Mouse (Mus musculus): Measurements from ENCODE around the gene Sh2b2. TPM values are rescaled to one million over a fixed set of nuclear protein-coding genes. Genes with fewer than 3 reads are reported as not detected.

Gene Sh2b2
- polyA plus RNA-seq, 1 experiment = 2.7 TPM

DNA sequence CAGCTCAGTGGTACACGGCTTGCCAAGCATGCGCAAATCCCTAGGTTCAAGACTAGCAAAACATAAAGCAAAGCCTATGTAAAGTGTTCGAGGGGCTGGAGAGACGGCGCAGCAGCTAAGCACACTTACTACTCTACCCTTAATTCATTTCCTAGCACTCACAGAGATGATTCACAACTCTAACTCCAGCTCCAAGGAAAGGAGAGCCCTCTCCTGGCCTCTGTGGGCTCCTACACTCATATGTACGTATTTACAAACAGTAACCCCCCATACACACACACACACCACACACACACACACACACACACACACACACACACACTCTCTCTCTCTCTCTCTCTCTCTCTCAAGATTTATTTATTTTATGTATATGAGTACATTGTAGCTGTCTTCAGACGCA, 62.6 kb downstream of the Sh2b2 start:
- no peak overlapping the region for H3K27ac ChIP-seq (ENCODE audit: insufficient read depth, low read length)
- no peak overlapping the region for H3K4me3 ChIP-seq (ENCODE audit: low read depth, low read length)
- H3K9ac ChIP-seq (ENCODE audit: low read depth, poor library complexity, severe bottlenecking) = no peak overlapping the region
- TF ChIP-seq CTCF (IDR thresholded peaks at IDR 0.05; ENCODE audit: low read depth, low read length) (no peak), EP300 (IDR thresholded peaks at IDR 0.05; ENCODE audit: insufficient read depth, low read depth, low read length) (no peak), POLR2A (IDR thresholded peaks at IDR 0.05; ENCODE audit: insufficient read depth, low read length) (no peak)
- H3K36me3 ChIP-seq (ENCODE audit: control insufficient read depth, insufficient read depth, low read length, poor library complexity, severe bottlenecking) = peaks cover 23% of the 10 kb centered on the region
- peaks cover 4% of the 10 kb centered on the region for H3K4me1 ChIP-seq (ENCODE audit: control insufficient read depth, insufficient read depth, low read length)
- no peaks in the 10 kb centered on the region for H3K27me3 ChIP-seq (ENCODE audit: control insufficient read depth, insufficient read depth, low read length, poor library complexity, severe bottlenecking)
- H3K9me3 ChIP-seq (replicated peaks; ENCODE audit: control insufficient read depth, insufficient read depth, low read length, poor library complexity, severe bottlenecking) = no peaks in the 10 kb centered on the region

DNA sequence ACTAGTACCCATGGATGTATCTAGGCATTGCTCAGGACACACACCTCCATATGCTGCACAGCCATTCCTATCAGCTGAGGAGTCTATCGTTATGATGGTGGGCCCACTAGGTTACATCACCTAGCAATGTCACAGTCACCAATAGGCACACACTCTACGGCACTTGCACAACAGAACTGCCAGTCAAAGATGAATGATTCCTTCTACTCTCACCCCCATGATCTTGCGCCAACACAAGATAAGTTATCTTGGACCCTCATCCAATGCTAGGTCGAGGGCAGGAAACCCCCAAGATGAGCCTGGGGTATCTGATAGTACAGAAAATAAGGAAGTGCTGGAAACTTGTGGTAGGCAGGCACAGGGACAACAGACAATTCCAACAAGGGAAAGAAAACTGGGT, 63.5 kb downstream of the Sh2b2 start:
- peaks cover 4% of the 10 kb centered on the region for H3K4me1 ChIP-seq (ENCODE audit: control insufficient read depth, insufficient read depth, low read length)
- H3K9me3 ChIP-seq (replicated peaks; ENCODE audit: control insufficient read depth, insufficient read depth, low read length, poor library complexity, severe bottlenecking) = no peaks in the 10 kb centered on the region
- no peak overlapping the region for H3K9ac ChIP-seq (ENCODE audit: low read depth, poor library complexity, severe bottlenecking)
- H3K4me3 ChIP-seq (ENCODE audit: low read depth, low read length) = no peak overlapping the region
- H3K27me3 ChIP-seq (ENCODE audit: control insufficient read depth, insufficient read depth, low read length, poor library complexity, severe bottlenecking) = no peaks in the 10 kb centered on the region
- H3K36me3 ChIP-seq (ENCODE audit: control insufficient read depth, insufficient read depth, low read length, poor library complexity, severe bottlenecking) = peaks cover 21% of the 10 kb centered on the region
- TF ChIP-seq POLR2A (IDR thresholded peaks at IDR 0.05; ENCODE audit: insufficient read depth, low read length) = no peak
- no peak for TF ChIP-seq EP300 (IDR thresholded peaks at IDR 0.05; ENCODE audit: insufficient read depth, low read depth, low read length)
- no peak for TF ChIP-seq CTCF (IDR thresholded peaks at IDR 0.05; ENCODE audit: low read depth, low read length)
- H3K27ac ChIP-seq (ENCODE audit: insufficient read depth, low read length) = no peak overlapping the region

- TF ChIP-seq CTCF (IDR thresholded peaks at IDR 0.05; ENCODE audit: low read depth, low read length) = no peak
- no peak overlapping the region for H3K4me3 ChIP-seq (ENCODE audit: low read depth, low read length)
- no peaks in the 10 kb centered on the region for H3K27me3 ChIP-seq (ENCODE audit: control insufficient read depth, insufficient read depth, low read length, poor library complexity, severe bottlenecking)
- peaks cover 4% of the 10 kb centered on the region for H3K4me1 ChIP-seq (ENCODE audit: control insufficient read depth, insufficient read depth, low read length)
- H3K27ac ChIP-seq (ENCODE audit: insufficient read depth, low read length) = no peak overlapping the region
- no peaks in the 10 kb centered on the region for H3K9me3 ChIP-seq (replicated peaks; ENCODE audit: control insufficient read depth, insufficient read depth, low read length, poor library complexity, severe bottlenecking)
- peaks cover 18% of the 10 kb centered on the region for H3K36me3 ChIP-seq (ENCODE audit: control insufficient read depth, insufficient read depth, low read length, poor library complexity, severe bottlenecking)
- no peak overlapping the region for H3K9ac ChIP-seq (ENCODE audit: low read depth, poor library complexity, severe bottlenecking)
These were observed 64.3 kb downstream of the Sh2b2 start for GRCm38 (mm10) chr5:136182049-136182448.

- Histone ChIP-seq H3K9me3 (replicated peaks; ENCODE audit: control insufficient read depth, insufficient read depth, low read length, poor library complexity, severe bottlenecking) (no peaks in the 10 kb centered on the region), H3K36me3 (ENCODE audit: control insufficient read depth, insufficient read depth, low read length, poor library complexity, severe bottlenecking) (peaks cover 16% of the 10 kb centered on the region), H3K4me1 (ENCODE audit: control insufficient read depth, insufficient read depth, low read length) (peaks cover 4% of the 10 kb centered on the region), H3K9ac (ENCODE audit: low read depth, poor library complexity, severe bottlenecking) (no peak overlapping the region), H3K27me3 (ENCODE audit: control insufficient read depth, insufficient read depth, low read length, poor library complexity, severe bottlenecking) (no peaks in the 10 kb centered on the region), H3K27ac (ENCODE audit: insufficient read depth, low read length) (no peak overlapping the region), H3K4me3 (ENCODE audit: low read depth, low read length) (no peak overlapping the region)
- TF ChIP-seq POLR2A (IDR thresholded peaks at IDR 0.05; ENCODE audit: insufficient read depth, low read length) = no peak
- TF ChIP-seq EP300 (IDR thresholded peaks at IDR 0.05; ENCODE audit: insufficient read depth, low read depth, low read length) = no peak
- no peak for TF ChIP-seq CTCF (IDR thresholded peaks at IDR 0.05; ENCODE audit: low read depth, low read length)
These were observed 65.2 kb downstream of the Sh2b2 start for GRCm38 (mm10) chr5:136181197-136181596.

DNA sequence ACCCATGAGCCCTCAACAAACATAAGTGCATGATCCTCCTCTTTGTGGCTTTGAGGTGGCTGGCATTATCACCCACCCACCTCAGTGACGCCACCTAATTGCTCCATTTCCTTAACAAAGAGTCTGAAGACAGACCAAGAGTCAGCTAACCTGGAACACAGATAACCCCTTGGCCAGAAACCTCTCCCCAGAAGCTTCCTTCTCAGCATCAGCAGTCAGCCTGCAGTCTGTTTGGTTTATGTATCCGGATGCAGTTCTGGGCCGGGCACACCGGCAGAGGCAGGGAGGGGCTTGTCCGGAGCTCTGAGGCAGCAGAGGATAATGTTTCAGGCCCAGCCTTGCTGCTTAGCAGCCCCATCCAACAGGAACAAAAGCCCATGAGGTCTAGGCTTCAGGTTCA, 66.8 kb downstream of the Sh2b2 start:
- Histone ChIP-seq H3K36me3 (ENCODE audit: control insufficient read depth, insufficient read depth, low read length, poor library complexity, severe bottlenecking) (peaks cover 16% of the 10 kb centered on the region), H3K27me3 (ENCODE audit: control insufficient read depth, insufficient read depth, low read length, poor library complexity, severe bottlenecking) (no peaks in the 10 kb centered on the region)
- TF ChIP-seq CTCF (IDR thresholded peaks at IDR 0.05; ENCODE audit: low read depth, low read length) (no peak), EP300 (IDR thresholded peaks at IDR 0.05; ENCODE audit: insufficient read depth, low read depth, low read length) (no peak), POLR2A (IDR thresholded peaks at IDR 0.05; ENCODE audit: insufficient read depth, low read length) (no peak)

DNA sequence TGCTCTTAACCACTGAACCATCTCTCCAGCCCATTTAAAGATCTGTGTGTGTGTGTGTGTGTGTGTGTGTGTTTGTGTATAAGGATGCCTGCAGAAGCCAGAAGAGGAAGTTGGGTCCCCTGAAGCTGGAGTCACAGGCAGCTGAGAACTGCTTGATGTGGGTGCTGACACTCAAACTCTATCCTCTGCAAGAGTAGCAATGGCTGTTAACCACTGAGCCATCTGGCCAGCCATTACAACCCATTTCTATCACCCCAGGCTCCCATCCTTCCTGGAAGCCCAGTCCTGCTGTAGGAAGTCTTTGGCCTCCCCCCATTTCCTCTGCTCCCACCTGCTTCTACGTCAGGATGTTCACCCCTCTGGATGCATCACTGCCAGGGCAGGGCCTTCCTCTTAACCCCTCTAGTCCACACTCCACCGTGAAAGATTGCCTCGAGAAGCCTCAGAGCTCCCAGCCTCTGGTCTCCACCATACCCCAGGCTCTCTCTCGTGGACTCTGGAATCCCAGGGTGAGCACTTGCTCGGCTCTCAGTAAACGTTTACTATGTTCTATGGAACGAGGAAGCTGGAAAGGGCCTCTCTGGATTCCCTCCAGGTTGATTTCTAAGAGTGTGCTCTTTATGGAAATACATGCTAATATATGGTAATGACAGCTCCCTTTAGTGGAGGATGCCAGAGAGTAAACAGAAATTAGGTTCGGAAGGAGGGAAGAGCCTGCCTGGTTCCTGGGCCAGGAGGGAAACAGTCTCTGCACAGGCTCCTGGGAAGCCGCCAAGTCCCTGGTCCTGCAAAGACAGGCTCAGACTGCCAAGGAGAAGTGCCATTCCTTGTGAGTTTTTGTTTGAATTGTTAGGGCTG, 72.5 kb downstream of the Sh2b2 start:
- H3K4me3 ChIP-seq (ENCODE audit: low read depth, low read length) = no peak overlapping the region

More for the DNA sequence above, 66.8 kb downstream of the Sh2b2 start:
- Histone ChIP-seq H3K9me3 (replicated peaks; ENCODE audit: control insufficient read depth, insufficient read depth, low read length, poor library complexity, severe bottlenecking) (no peaks in the 10 kb centered on the region), H3K4me3 (ENCODE audit: low read depth, low read length) (no peak overlapping the region), H3K9ac (ENCODE audit: low read depth, poor library complexity, severe bottlenecking) (no peak overlapping the region), H3K4me1 (ENCODE audit: control insufficient read depth, insufficient read depth, low read length) (peaks cover 4% of the 10 kb centered on the region), H3K27ac (ENCODE audit: insufficient read depth, low read length) (0 out of 2 replicates have a peak overlapping the region, but pooled peaks have one; percentile 37)

More for the DNA sequence above, 72.5 kb downstream of the Sh2b2 start:
- no peaks in the 10 kb centered on the region for H3K36me3 ChIP-seq (ENCODE audit: control insufficient read depth, insufficient read depth, low read length, poor library complexity, severe bottlenecking)
- no peak for TF ChIP-seq POLR2A (IDR thresholded peaks at IDR 0.05; ENCODE audit: insufficient read depth, low read length)
- TF ChIP-seq CTCF (IDR thresholded peaks at IDR 0.05; ENCODE audit: low read depth, low read length) = no peak
- TF ChIP-seq EP300 (IDR thresholded peaks at IDR 0.05; ENCODE audit: insufficient read depth, low read depth, low read length) = no peak
- H3K27ac ChIP-seq (ENCODE audit: insufficient read depth, low read length) = no peak overlapping the region
- peaks cover 4% of the 10 kb centered on the region for H3K4me1 ChIP-seq (ENCODE audit: control insufficient read depth, insufficient read depth, low read length)
- no peaks in the 10 kb centered on the region for H3K27me3 ChIP-seq (ENCODE audit: control insufficient read depth, insufficient read depth, low read length, poor library complexity, severe bottlenecking)
- H3K9me3 ChIP-seq (replicated peaks; ENCODE audit: control insufficient read depth, insufficient read depth, low read length, poor library complexity, severe bottlenecking) = no peaks in the 10 kb centered on the region
- H3K9ac ChIP-seq (ENCODE audit: low read depth, poor library complexity, severe bottlenecking) = no peak overlapping the region

Data from ES-Bruce4 (cell line).